Mouse (Mus musculus): ENCODE measurements at regions not wholly inside any gene's neighbourhood (a gene's known extent, or its start where the extent isn't known, plus 50 kb on each side); places are given as distances from the start of the nearest gene placed in this dataset.
A peak's percentile ranks its signal among the peaks of the same experiment; 100 is the strongest.
"Not testable (repeated sequence)": the region's sequence is repeated elsewhere in the genome, so short reads cannot be mapped to it uniquely, and the experiment has no call there.

DNA sequence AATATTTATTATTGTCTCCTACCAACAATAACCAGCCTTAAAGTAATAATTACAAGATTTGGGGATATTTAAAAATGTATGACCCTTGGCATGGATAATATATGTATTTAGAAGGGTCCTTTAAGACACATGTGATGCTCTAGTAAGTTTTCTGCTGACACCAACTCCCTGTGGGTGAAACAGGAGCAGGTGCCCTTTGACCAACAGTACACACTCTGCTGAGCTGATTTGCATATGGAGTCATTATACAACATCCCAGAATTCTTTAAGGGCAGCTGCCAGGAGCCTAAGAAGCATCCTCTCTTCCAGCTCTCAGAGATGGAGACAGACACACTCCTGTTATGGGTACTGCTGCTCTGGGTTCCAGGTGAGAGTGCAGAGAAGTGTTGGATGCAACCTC, 274.1 kb downstream of the Rpia start:
- no peak for DNase-seq

- DNase-seq, result no peak
Observed at GRCm38 (mm10) chr6:70468623-70469479, 323.2 kb downstream of the Rpia start.

GRCm38 (mm10) chr6:70457279-70457678, 334.8 kb downstream of the Rpia start:
- DNase-seq, result no peak

- not testable (repeated sequence) for DNase-seq
Observed at GRCm38 (mm10) chr6:70434739-70435138, 357.3 kb downstream of the Rpia start.

- peak; percentile 11 for DNase-seq
Observed at GRCm38 (mm10) chr6:70406290-70406689, 385.7 kb downstream of the Rpia start.

GRCm38 (mm10) chr6:70389850-70390249, 402.2 kb downstream of the Rpia start:
- DNase-seq, result not testable (repeated sequence)

- peak; percentile 20 for DNase-seq
Observed at GRCm38 (mm10) chr6:70386396-70386795, 405.6 kb downstream of the Rpia start.

GRCm38 (mm10) chr6:70379339-70379738, 412.7 kb downstream of the Rpia start:
- not testable (repeated sequence) for DNase-seq

- not testable (repeated sequence) for DNase-seq
Observed at GRCm38 (mm10) chr6:70371821-70372220, 420.2 kb downstream of the Rpia start.

GRCm38 (mm10) chr6:70356303-70356702, 435.7 kb downstream of the Rpia start:
- peak; percentile 24 for DNase-seq

- DNase-seq, result no peak
Observed at GRCm38 (mm10) chr6:70342147-70342546, 449.9 kb downstream of the Rpia start.

GRCm38 (mm10) chr6:70340691-70341090, 451.3 kb downstream of the Rpia start:
- DNase-seq, result not testable (repeated sequence)

DNA sequence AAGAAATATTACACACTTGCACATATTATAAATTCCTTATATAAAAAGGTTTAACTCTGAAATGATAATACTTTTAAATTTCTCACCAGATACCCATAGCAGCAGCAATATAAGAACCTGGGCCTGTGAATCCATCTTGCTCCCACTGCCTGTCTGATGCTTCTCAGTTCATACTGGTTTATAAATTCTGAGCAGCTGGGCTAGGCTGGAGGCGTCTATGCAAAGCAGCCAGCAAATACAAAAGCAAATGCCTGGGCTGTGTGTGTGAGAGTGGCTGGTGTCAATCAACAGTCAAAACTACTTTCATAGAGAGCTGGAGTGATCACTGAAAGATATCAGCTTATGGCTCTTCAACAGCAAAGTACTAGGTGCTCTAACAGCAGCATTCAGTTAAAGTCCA, 476.7 kb downstream of the Rpia start:
- peak; percentile 26 for DNase-seq

- DNase-seq, result peak; percentile 37
Observed at GRCm38 (mm10) chr6:70314667-70315066, 477.4 kb downstream of the Rpia start.

DNA sequence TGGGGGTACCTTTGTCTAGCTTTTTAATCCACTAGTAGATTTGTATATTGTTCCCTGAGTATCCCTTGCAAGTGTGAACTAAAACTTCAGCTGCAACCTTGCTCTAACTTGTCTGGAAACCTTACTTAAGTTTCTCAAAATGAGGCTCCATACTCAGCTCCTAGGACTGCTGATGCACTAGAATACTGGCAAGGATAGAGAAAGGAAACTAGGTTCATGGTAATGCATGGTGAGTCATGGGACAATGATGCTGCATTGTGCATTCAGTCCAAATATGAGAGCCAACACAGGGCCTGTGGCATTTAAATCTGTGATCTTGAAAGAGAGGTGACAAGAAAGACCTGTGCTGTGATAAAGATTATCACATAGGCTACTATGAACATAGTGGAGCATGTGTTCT, 490.9 kb downstream of the Rpia start:
- DNase-seq, result not testable (repeated sequence)

DNA sequence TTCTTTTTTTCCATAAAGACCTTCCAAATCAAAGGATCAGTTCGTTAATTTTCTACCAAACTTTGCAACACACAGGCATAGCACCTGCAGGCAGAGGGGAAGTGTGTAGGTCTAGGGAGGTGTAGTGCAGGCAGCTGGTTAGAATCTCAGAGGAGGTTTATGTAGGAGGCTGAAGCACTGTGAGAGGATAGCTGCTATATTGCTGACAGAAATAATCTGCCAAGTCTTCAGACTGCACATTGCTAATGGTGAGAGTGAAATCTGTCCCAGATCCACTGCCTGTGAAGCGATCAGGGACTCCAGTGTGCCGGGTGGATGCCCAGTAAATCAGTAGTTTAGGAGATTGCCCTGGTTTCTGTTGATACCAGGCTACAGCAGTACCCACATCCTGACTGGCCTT, 531.8 kb downstream of the Rpia start:
- DNase-seq, result peak; percentile 9

GRCm38 (mm10) chr6:70240167-70240566, 551.9 kb downstream of the Rpia start:
- not testable (repeated sequence) for DNase-seq

- no peak for DNase-seq
Observed at GRCm38 (mm10) chr6:70227166-70227565, 564.9 kb downstream of the Rpia start.

DNA sequence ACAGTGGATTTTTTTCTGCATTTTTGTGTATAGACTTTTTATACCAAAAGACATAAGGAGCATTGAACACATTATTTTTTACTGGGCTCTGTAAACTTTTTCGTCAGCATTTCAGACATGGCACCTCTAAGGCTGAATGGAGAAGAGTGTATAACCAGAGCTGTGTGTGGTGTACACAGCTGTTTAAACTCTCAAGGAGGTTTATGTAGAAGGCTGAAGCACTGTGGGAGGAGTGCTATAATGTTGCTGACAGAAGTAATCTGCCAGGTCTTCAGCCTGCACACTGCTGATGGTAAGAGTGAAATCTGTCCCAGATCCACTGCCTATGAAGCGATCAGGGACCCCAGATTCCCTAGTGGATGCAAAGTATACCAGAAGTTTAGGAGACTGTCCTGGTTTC, 575.4 kb downstream of the Rpia start:
- DNase-seq, result not testable (repeated sequence)

- not testable (repeated sequence) for DNase-seq
Observed at GRCm38 (mm10) chr6:70215781-70216180, 576.3 kb downstream of the Rpia start.
